Mouse (Mus musculus) midbrain, embryonic 15.5 days (tissue): ENCODE data around the gene Siah3. TPM values are rescaled to one million over a fixed set of nuclear protein-coding genes. Genes with fewer than 3 reads are reported as not detected.
A peak's percentile ranks its signal among the peaks of the same experiment; 100 is the strongest.
"Not testable (repeated sequence)": the region's sequence is repeated elsewhere in the genome, so short reads cannot be mapped to it uniquely, and the experiment has no call there.

Experiments
- ATAC-seq: fragments of 200-750 bp; cut with Nextera tagmentation; replicated peaks from 2 replicates; pipeline ENCODE4 v1.8.0; 2017; ENCODE audit warnings: moderate TSS enrichment
- H3K27ac ChIP-seq: fragments of 300-500 bp; sonication (generic); 2 replicates; pipeline ENCODE4 v1.5.1; 2015; ENCODE audit warnings: mild to moderate bottlenecking, inconsistent platforms
- H3K27me3 ChIP-seq: fragments of 300-500 bp; sonication (generic); replicated peaks from 2 replicates; pipeline ENCODE4 v1.6.1; 2015; ENCODE audit warnings: inconsistent platforms
- H3K36me3 ChIP-seq: fragments of 300-500 bp; sonication (generic); replicated peaks from 2 replicates; pipeline ENCODE4 v1.6.1; 2015; ENCODE audit warnings: inconsistent platforms
- H3K4me1 ChIP-seq: fragments of 300-500 bp; sonication (generic); 2 replicates; pipeline ENCODE4 v1.6.1; 2015; ENCODE audit warnings: inconsistent platforms
- H3K4me2 ChIP-seq: fragments of 300-500 bp; sonication (generic); 2 replicates; pipeline ENCODE4 v1.6.1; 2015; ENCODE audit warnings: inconsistent platforms, mild to moderate bottlenecking, moderate library complexity
- H3K4me3 ChIP-seq: fragments of 300-500 bp; sonication (generic); 2 replicates; pipeline ENCODE4 v1.5.1; 2015; ENCODE audit warnings: mild to moderate bottlenecking, inconsistent platforms
- H3K9ac ChIP-seq: fragments of 300-500 bp; sonication (generic); 2 replicates; pipeline ENCODE4 v1.6.1; 2015; ENCODE audit warnings: mild to moderate bottlenecking, inconsistent platforms
- H3K9me3 ChIP-seq: fragments of 300-500 bp; sonication (generic); 2 replicates; pipeline ENCODE4 v1.6.1; 2016; ENCODE audit warnings: inconsistent platforms
- WGBS: fragments of 180-500 bp; shearing (Covaris S2); methylation state at CpG from one replicate; pipeline ENCODE4 v1.1.7; 2015; ENCODE audit warnings: mixed read lengths; 5-methylcytosine and 5-hydroxymethylcytosine counted together
- polyA plus RNA-seq: library from polyadenylated mRNA; unstranded; fragments of >200 nt; fragmentation: Nextera tagmentation; extraction: Ambion mirVana; gene quantifications from 2 replicates; pipeline ENCODE4 v1.2.1, GENCODE M21; 2015

Siah3 gene
- polyA plus RNA-seq, 1 experiment from 2014 or later, result 3.4 TPM

GRCm38 (mm10) chr14:75446314-75446713 lies 9.5 kb upstream of the Siah3 start:
- H3K4me2 ChIP-seq, result peak overlapping the region; percentile 56; the same call in 1 of the 2 replicates

DNA sequence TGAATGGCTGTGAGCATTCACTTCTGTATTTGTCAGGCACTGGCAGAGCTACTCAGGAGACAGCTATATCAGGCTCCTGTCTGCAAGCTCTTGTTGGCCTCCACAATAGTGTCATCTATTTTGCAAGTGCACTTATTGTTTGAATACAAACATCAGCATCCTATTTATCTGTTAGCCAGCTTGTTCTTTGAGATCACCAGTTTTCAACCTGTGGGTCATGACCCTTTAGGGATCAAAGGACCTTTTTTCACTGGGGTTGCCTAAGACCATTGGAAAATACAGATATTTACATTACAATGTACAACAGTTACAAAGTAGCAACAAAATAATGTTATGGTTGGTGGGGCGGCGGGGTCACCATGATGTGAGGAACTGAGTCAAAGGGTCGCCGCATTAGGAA lies 1.9 kb upstream of the Siah3 start:
- Histone ChIP-seq H3K4me2 (no peak overlapping the region), H3K27ac (no peak overlapping the region), H3K4me1 (peaks cover 37% of the 10 kb centered on the region), H3K4me3 (no peak overlapping the region), H3K27me3 (no peaks in the 10 kb centered on the region), H3K9ac (no peak overlapping the region), H3K36me3 (no peaks in the 10 kb centered on the region), H3K9me3 (no peaks in the 10 kb centered on the region)
- ATAC-seq, result no peak
- 80% methylated on average over 4 of the region's 4 CpGs for WGBS

More at GRCm38 (mm10) chr14:75446314-75446713, 9.5 kb upstream of the Siah3 start:
- not testable (repeated sequence) for H3K27me3 ChIP-seq, H3K36me3 ChIP-seq, H3K4me3 ChIP-seq, H3K9ac ChIP-seq, H3K9me3 ChIP-seq
- peaks cover 21% of the 10 kb centered on the region for H3K4me1 ChIP-seq
- peak; percentile 51; the same call in 1 of the 2 replicates for ATAC-seq
- peak overlapping the region; percentile 71; the same call in 1 of the 2 replicates for H3K27ac ChIP-seq

DNA sequence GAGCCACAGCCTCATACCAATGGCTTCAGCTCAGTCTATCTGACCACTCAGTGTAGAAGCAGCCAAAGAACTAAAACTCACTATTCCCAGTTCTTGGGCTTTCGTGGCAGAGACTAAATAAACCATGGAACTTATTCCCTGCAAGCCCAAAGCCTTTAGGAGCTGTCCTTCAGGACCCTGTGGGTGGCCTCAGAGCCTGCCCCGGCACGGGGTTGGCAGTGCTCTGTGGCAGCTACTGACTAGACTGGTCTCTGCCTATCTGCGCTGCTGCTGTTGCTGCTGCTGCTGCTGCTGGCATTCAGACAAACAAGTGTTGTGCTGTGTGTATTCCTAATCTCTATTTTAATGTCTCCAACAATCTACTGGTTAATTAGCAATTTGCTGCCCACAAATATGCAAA lies 1.1 kb upstream of the Siah3 start:
- WGBS, result 4% methylated on average over 4 of the region's 4 CpGs
- no peaks in the 10 kb centered on the region for H3K36me3 ChIP-seq
- peak overlapping the region; percentile 78 for H3K27ac ChIP-seq
- peaks cover 45% of the 10 kb centered on the region for H3K4me1 ChIP-seq
- no peaks in the 10 kb centered on the region for H3K9me3 ChIP-seq
- peak overlapping the region; percentile 47; the same call in 1 of the 2 replicates for H3K4me3 ChIP-seq
- ATAC-seq, result no peak; the same call in 1 of the 2 replicates
- H3K9ac ChIP-seq, result no peak overlapping the region
- H3K27me3 ChIP-seq, result no peaks in the 10 kb centered on the region
- peak overlapping the region; percentile 89 for H3K4me2 ChIP-seq

DNA sequence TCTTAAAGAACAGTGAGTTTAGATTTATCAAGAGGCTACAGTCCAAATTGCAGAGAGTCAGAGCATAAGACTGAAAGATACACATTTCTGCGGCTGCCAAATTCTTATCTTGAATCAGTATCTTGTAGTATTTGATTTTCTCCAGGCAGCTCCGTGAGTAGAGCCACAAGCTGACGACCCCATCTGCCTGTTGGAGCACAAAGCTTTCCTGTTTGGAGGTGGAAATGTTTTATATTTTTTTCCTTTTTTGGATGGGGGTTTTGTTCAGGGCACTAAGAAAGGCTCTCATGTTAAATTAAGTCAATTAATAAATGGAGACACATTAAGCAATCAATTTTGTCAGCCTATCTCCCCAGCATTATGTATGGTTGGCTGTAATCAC lies 430 bp upstream of the Siah3 start:
- H3K4me1 ChIP-seq, result peaks cover 49% of the 10 kb centered on the region
- no peaks in the 10 kb centered on the region for H3K27me3 ChIP-seq
- no peak for ATAC-seq

DNA sequence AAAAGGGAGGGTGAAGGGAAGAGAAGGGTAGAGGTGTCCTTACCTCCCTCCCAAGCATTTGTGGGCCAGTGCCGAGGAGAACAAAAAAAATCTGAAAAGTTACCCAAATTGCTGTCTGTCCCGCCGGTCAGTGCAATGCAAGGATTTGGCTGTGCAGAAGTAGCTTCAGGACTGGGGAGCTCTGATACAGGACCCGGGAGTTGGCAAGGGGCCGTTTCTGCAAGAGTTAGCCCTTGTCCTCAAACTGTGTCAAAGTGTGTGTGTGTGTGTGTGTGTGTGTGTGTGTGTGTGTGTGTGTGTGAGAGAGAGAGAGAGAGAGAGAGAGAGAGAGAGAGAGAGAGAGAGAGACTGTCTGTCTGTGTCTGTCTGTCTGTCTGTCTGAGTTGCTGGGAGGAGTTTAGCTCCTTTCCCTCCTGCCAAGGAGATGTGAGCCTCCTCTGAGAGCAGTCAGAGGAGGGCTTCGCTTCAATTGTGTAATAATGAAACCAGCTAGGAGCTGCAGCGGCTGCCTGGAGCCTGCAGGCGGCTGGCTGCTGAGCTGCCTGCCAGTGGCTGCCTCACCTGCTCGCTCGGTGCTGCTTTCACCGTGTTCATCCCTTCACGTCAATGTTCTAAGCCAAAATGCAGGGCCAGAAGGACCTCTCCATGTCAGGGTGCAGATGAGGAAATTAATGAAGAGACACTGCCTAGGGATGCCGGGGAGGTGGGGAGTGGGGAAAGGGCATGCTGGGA lies 873 bp downstream of the Siah3 start:
- H3K27me3 ChIP-seq, result no peaks in the 10 kb centered on the region
- H3K27ac ChIP-seq, result peak overlapping the region; percentile 78
- peak overlapping the region; percentile 50 for H3K9ac ChIP-seq
- peaks cover 55% of the 10 kb centered on the region for H3K4me1 ChIP-seq
- H3K4me3 ChIP-seq, result peak overlapping the region; percentile 47
- H3K4me2 ChIP-seq, result peak overlapping the region; percentile 89
- 1% methylated on average over 13 of the region's 13 CpGs for WGBS
- H3K36me3 ChIP-seq, result no peaks in the 10 kb centered on the region
- no peaks in the 10 kb centered on the region for H3K9me3 ChIP-seq
- peak; percentile 80 for ATAC-seq

More for the DNA sequence above, 430 bp upstream of the Siah3 start:
- Histone ChIP-seq H3K9me3 (no peaks in the 10 kb centered on the region), H3K4me2 (peak overlapping the region; percentile 89), H3K4me3 (peak overlapping the region; percentile 47), H3K36me3 (no peaks in the 10 kb centered on the region), H3K27ac (peak overlapping the region; percentile 78), H3K9ac (peak overlapping the region; percentile 50; the same call in 1 of the 2 replicates)
- WGBS, result 15% methylated on average over 3 of the region's 3 CpGs

GRCm38 (mm10) chr14:75457221-75457600 lies 1.4 kb downstream of the Siah3 start:
- Histone ChIP-seq H3K36me3 (no peaks in the 10 kb centered on the region), H3K4me3 (peak overlapping the region; percentile 47), H3K9me3 (no peaks in the 10 kb centered on the region), H3K4me2 (peak overlapping the region; percentile 89), H3K4me1 (peaks cover 55% of the 10 kb centered on the region), H3K9ac (peak overlapping the region; percentile 42), H3K27me3 (no peaks in the 10 kb centered on the region), H3K27ac (peak overlapping the region; percentile 78)
- WGBS, result 15% methylated on average over 8 of the region's 8 CpGs
- ATAC-seq, result peak; percentile 27

- Histone ChIP-seq H3K4me3 (no peak overlapping the region), H3K4me2 (peak overlapping the region; percentile 14; the same call in 1 of the 2 replicates)
These were observed 3.6 kb downstream of the Siah3 start for GRCm38 (mm10) chr14:75459431-75459830.

GRCm38 (mm10) chr14:75459991-75460390 lies 4.2 kb downstream of the Siah3 start:
- Histone ChIP-seq H3K4me3 (no peak overlapping the region), H3K27ac (0 out of 2 replicates have a peak overlapping the region, but pooled peaks have one; percentile 7), H3K9me3 (no peaks in the 10 kb centered on the region), H3K36me3 (no peaks in the 10 kb centered on the region), H3K27me3 (no peaks in the 10 kb centered on the region), H3K4me1 (peaks cover 45% of the 10 kb centered on the region), H3K4me2 (peak overlapping the region; percentile 14; the same call in 1 of the 2 replicates), H3K9ac (no peak overlapping the region)
- ATAC-seq, result no peak
- WGBS, result 26% methylated on average over 3 of the region's 3 CpGs

More at GRCm38 (mm10) chr14:75459431-75459830, 3.6 kb downstream of the Siah3 start:
- peaks cover 51% of the 10 kb centered on the region for H3K4me1 ChIP-seq
- H3K9me3 ChIP-seq, result no peaks in the 10 kb centered on the region
- no peaks in the 10 kb centered on the region for H3K36me3 ChIP-seq
- no peaks in the 10 kb centered on the region for H3K27me3 ChIP-seq
- H3K9ac ChIP-seq, result no peak overlapping the region
- 86% methylated on average over 10 of the region's 10 CpGs for WGBS
- 0 out of 2 replicates have a peak overlapping the region, but pooled peaks have one; percentile 7 for H3K27ac ChIP-seq
- ATAC-seq, result no peak

GRCm38 (mm10) chr14:75460436-75460835 lies 4.7 kb downstream of the Siah3 start:
- Histone ChIP-seq H3K9me3 (no peaks in the 10 kb centered on the region), H3K9ac (no peak overlapping the region), H3K36me3 (no peaks in the 10 kb centered on the region), H3K4me3 (no peak overlapping the region), H3K27me3 (no peaks in the 10 kb centered on the region), H3K4me2 (no peak overlapping the region), H3K4me1 (peaks cover 41% of the 10 kb centered on the region), H3K27ac (no peak overlapping the region)
- ATAC-seq, result no peak
- 48% methylated on average over 3 of the region's 3 CpGs for WGBS

DNA sequence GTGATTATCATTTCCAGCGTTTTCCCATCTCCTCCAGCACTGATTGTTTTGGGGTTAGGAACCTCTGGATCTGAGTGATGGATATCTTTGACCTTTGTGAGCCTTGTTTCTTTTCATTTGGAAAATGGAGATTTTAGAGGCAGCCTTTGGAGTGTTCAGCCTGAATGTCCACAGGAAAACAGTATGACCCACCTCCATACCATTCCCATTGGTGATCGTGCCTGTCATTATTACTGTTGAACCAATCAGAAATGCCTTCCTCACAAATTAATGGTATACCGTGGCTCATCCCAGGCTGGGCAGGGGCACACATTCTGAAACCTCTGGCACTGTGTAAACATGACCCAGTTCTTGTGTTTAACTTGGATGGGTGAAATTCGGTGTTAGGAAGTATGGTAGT lies 6.0 kb downstream of the Siah3 start:
- H3K9me3 ChIP-seq, result no peaks in the 10 kb centered on the region
- no peak overlapping the region for H3K9ac ChIP-seq
- 91% methylated on average over 4 of the region's 4 CpGs for WGBS
- no peaks in the 10 kb centered on the region for H3K36me3 ChIP-seq
- H3K4me1 ChIP-seq, result peaks cover 33% of the 10 kb centered on the region
- H3K27ac ChIP-seq, result no peak overlapping the region
- ATAC-seq, result no peak
- no peak overlapping the region for H3K4me3 ChIP-seq
- no peak overlapping the region for H3K4me2 ChIP-seq
- no peaks in the 10 kb centered on the region for H3K27me3 ChIP-seq

DNA sequence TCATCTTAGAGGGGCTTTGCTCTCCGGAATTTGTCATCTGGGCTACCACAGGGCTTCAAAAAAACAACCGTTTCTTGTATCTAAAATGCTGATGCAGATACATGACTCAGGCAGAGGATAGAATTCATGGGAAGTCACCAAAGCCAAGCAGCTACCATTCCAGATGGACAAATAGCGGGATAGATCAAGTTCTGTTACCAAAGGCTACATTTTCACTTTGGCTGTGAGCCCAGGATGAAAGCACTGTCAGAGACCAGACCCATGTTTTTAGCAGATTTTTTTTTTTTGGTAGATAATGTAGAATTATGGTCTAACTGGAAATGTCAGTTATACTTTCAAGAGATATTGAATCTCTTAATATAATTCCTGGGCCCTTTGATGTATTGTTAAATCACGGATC lies 7.4 kb downstream of the Siah3 start:
- Histone ChIP-seq H3K9me3 (no peaks in the 10 kb centered on the region), H3K27me3 (no peaks in the 10 kb centered on the region), H3K4me1 (peaks cover 22% of the 10 kb centered on the region), H3K9ac (no peak overlapping the region), H3K4me3 (no peak overlapping the region), H3K27ac (no peak overlapping the region), H3K4me2 (no peak overlapping the region), H3K36me3 (no peaks in the 10 kb centered on the region)
- WGBS, result 86% methylated on average over 4 of the region's 4 CpGs
- no peak for ATAC-seq

GRCm38 (mm10) chr14:75468941-75469340 lies 13.2 kb downstream of the Siah3 start:
- Histone ChIP-seq H3K9me3 (no peaks in the 10 kb centered on the region), H3K27ac (no peak overlapping the region), H3K4me1 (no peaks in the 10 kb centered on the region; the same call in 1 of the 2 replicates), H3K36me3 (no peaks in the 10 kb centered on the region), H3K4me3 (no peak overlapping the region), H3K4me2 (no peak overlapping the region), H3K9ac (no peak overlapping the region), H3K27me3 (no peaks in the 10 kb centered on the region)
- WGBS, result 83% methylated on average over 4 of the region's 4 CpGs
- ATAC-seq, result no peak
